Mouse (Mus musculus) embryonic facial prominence, embryonic 10.5 days (tissue): Measurements from ENCODE around the gene Manea. TPM values are rescaled to one million over a fixed set of nuclear protein-coding genes. Genes with fewer than 3 reads are reported as not detected.

Source experiments
- DNase-seq: peaks from one replicate; pipeline ENCODE4 v3.0.0-alpha.2; 2017; ENCODE audit warnings: low spot score
- H3K27ac ChIP-seq: fragments of 300-500 bp; sonication (generic); replicated peaks from 2 replicates; pipeline ENCODE4 v1.5.1; 2016; ENCODE audit warnings: mild to moderate bottlenecking
- H3K27me3 ChIP-seq: fragments of 300-500 bp; sonication (generic); replicated peaks from 2 replicates; pipeline ENCODE4 v1.6.1; 2016; ENCODE audit warnings: low read depth, mild to moderate bottlenecking; ENCODE audit not compliant: poor library complexity, severe bottlenecking
- H3K36me3 ChIP-seq: fragments of 300-500 bp; sonication (generic); replicated peaks from 2 replicates; pipeline ENCODE4 v1.6.1; 2016; ENCODE audit warnings: mild to moderate bottlenecking, moderate library complexity
- H3K4me1 ChIP-seq: fragments of 300-500 bp; sonication (generic); 2 replicates; pipeline ENCODE4 v1.6.1; 2016
- H3K4me3 ChIP-seq: fragments of 300-500 bp; sonication (generic); 2 replicates; pipeline ENCODE4 v1.5.1; 2016; ENCODE audit warnings: mild to moderate bottlenecking, moderate library complexity
- H3K9me3 ChIP-seq: fragments of 300-500 bp; sonication (generic); 2 replicates; pipeline ENCODE4 v1.6.1; 2016; ENCODE audit warnings: mild to moderate bottlenecking
- WGBS: fragments of 180-500 bp; shearing (Covaris S2); methylation state at CpG from one replicate; pipeline ENCODE4 v1.1.7; 2016; 5-methylcytosine and 5-hydroxymethylcytosine counted together
- polyA plus RNA-seq: library from polyadenylated mRNA; unstranded; fragments of >200 nt; fragmentation: Nextera tagmentation; extraction: Ambion mirVana; gene quantifications from 2 replicates; pipeline ENCODE4 v1.2.1, GENCODE M21; 2016

The Manea gene
- polyA plus RNA-seq, 1 experiment from 2014 or later = 19.0 TPM

DNA sequence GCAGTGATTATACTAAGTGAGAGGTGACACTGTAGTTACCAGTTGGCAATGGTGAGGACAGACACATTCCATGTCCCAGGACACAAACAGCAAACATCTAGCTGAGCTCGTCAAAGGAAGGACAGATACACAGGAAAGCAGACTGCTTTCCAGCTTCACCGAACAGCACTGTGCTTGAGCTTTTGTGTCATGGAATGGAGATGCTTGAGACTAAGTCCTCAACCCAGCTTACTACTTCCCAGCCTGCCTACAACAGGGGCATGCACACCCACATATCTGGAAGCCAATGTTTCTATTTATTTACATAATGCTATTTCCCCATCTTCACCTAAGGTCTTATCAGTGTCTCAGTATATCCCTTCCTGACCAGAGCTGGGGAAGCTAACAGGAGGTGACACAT, 70.9 kb downstream of the Manea start:
- 83% methylated on average over 2 of the region's 2 CpGs for WGBS
- Histone ChIP-seq H3K4me3 (no peak overlapping the region), H3K27ac (no peak overlapping the region), H3K27me3 (no peaks in the 10 kb centered on the region), H3K36me3 (no peaks in the 10 kb centered on the region), H3K9me3 (no peaks in the 10 kb centered on the region), H3K4me1 (no peaks in the 10 kb centered on the region)
- DNase-seq = no peak
